Mouse (Mus musculus): ENCODE data around the gene Sh2d1a. TPM values are rescaled to one million over a fixed set of nuclear protein-coding genes. Genes with fewer than 3 reads are reported as not detected.

Sh2d1a gene
- polyA plus RNA-seq (2012) = not detected in 2 replicates

DNA sequence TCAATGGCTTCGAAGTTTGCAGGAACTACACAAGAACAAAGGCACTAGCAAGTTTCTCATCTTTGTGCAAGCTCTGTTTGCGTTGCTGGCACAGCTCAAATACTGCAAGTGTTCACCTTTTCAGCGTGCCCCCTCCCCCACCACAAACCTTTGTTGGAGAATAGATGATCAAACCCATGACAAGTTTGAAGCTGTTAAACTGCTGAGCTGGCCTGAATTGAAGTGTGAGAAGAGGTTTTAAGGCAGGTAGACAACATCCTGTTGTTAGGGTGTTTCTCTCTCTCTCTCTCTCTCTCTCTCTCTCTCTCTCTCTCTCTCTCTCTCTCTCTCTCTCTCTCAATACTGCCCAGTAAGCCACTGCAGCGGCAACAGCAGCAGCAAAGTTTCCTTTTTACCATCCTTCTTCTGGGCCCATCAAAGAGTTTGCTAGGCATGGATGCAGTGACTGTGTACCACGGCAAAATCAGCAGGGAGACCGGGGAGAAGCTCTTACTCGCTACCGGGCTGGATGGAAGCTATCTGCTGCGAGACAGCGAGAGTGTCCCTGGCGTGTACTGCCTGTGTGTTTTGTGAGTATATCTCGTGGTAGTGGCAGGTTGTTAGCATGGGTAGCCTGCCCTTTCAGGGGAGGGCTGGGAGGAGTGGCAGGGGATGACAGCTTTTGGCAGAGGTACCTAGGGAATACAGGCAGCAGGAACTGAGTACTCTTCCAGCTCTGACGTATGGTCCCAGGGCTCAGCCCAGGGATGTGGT, at the start of gene Sh2d1a:
Gene Sh2d1a, plus strand, starts transcription at position 163 of the 753 bp plus-strand sequence.
- Histone ChIP-seq H3K4me3 (replicated peaks) (no peak within 1 kb of the TSS), H3K27me3 (ENCODE audit: control insufficient read depth) (no peaks in the 10 kb centered on the region), H3K36me3 (ENCODE audit: control insufficient read depth) (no peaks in the 10 kb centered on the region), H3K4me1 (ENCODE audit: control insufficient read depth) (no peaks in the 10 kb centered on the region), H3K9me3 (ENCODE audit: control insufficient read depth, low read length) (no peaks in the 10 kb centered on the region; the same call in 1 of the 2 replicates)
- no peak for TF ChIP-seq GATA1 (IDR thresholded peaks at IDR 0.05; ENCODE audit: low read length)
- no peak for TF ChIP-seq TAL1 (IDR thresholded peaks at IDR 0.05; ENCODE audit: low read length)

- Histone ChIP-seq H3K9me3 (ENCODE audit: control insufficient read depth, low read length) (no peaks in the 10 kb centered on the region), H3K4me1 (ENCODE audit: control insufficient read depth) (no peaks in the 10 kb centered on the region), H3K4me3 (replicated peaks) (no peak overlapping the region), H3K27me3 (ENCODE audit: control insufficient read depth) (no peaks in the 10 kb centered on the region), H3K36me3 (ENCODE audit: control insufficient read depth) (no peaks in the 10 kb centered on the region)
- TF ChIP-seq GATA1 (IDR thresholded peaks at IDR 0.05; ENCODE audit: low read length) (no peak), TAL1 (IDR thresholded peaks at IDR 0.05; ENCODE audit: low read length) (no peak)
These were observed 49.3 kb upstream of the Sh2d1a start for GRCm38 (mm10) chrX:42453001-42453400.

GRCm38 (mm10) chrX:42454533-42454932, 47.7 kb upstream of the Sh2d1a start:
- no peaks in the 10 kb centered on the region for H3K9me3 ChIP-seq (ENCODE audit: control insufficient read depth, low read length)
- TF ChIP-seq TAL1 (IDR thresholded peaks at IDR 0.05; ENCODE audit: low read length) (no peak), GATA1 (IDR thresholded peaks at IDR 0.05; ENCODE audit: low read length) (no peak)

DNA sequence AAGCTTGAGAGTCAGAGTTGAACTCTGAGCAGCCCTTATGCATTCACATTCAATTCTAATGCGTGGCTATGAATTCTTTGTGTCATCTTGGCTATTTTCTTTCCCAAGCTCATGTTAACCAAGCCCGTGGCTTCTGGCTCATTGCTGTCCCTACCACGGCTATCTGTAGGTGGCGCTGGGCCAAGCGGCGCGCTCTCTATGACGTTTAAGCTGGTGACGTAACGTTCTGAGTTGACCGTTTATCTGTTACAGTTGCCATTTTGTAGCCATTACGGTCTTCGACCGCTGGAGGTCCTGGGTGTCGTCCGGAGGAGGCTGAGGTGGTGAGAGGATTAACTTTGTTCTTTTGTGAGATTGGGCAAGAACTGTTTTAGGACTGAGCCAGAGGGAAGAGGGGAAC, 12.8 kb upstream of the Sh2d1a start, which contains the start of gene Tex13c2:
Gene Tex13c2, plus strand, starts transcription at position 246 of the 400 bp plus-strand sequence.
- Histone ChIP-seq H3K36me3 (ENCODE audit: control insufficient read depth) (no peaks in the 10 kb centered on the region), H3K27me3 (ENCODE audit: control insufficient read depth) (no peaks in the 10 kb centered on the region), H3K9me3 (ENCODE audit: control insufficient read depth, low read length) (peaks cover 13% of the 10 kb centered on the region), H3K4me1 (ENCODE audit: control insufficient read depth) (no peaks in the 10 kb centered on the region), H3K4me3 (replicated peaks) (no peak within 1 kb of the TSS)
- TF ChIP-seq GATA1 (IDR thresholded peaks at IDR 0.05; ENCODE audit: low read length) = no peak
- TF ChIP-seq TAL1 (IDR thresholded peaks at IDR 0.05; ENCODE audit: low read length) = no peak

More at GRCm38 (mm10) chrX:42454533-42454932, 47.7 kb upstream of the Sh2d1a start:
- Histone ChIP-seq H3K4me1 (ENCODE audit: control insufficient read depth) (no peaks in the 10 kb centered on the region), H3K4me3 (replicated peaks) (no peak overlapping the region), H3K36me3 (ENCODE audit: control insufficient read depth) (no peaks in the 10 kb centered on the region), H3K27me3 (ENCODE audit: control insufficient read depth) (no peaks in the 10 kb centered on the region)

GRCm38 (mm10) chrX:42490336-42490735, 11.9 kb upstream of the Sh2d1a start:
- H3K4me1 ChIP-seq (ENCODE audit: control insufficient read depth) = no peaks in the 10 kb centered on the region
- no peak overlapping the region for H3K4me3 ChIP-seq (replicated peaks)
- H3K9me3 ChIP-seq (ENCODE audit: control insufficient read depth, low read length) = peaks cover 13% of the 10 kb centered on the region
- no peak for TF ChIP-seq TAL1 (IDR thresholded peaks at IDR 0.05; ENCODE audit: low read length)
- no peak for TF ChIP-seq GATA1 (IDR thresholded peaks at IDR 0.05; ENCODE audit: low read length)
- no peaks in the 10 kb centered on the region for H3K27me3 ChIP-seq (ENCODE audit: control insufficient read depth)
- no peaks in the 10 kb centered on the region for H3K36me3 ChIP-seq (ENCODE audit: control insufficient read depth)

GRCm38 (mm10) chrX:42500538-42500937, 1.7 kb upstream of the Sh2d1a start:
- no peaks in the 10 kb centered on the region; the same call in 1 of the 2 replicates for H3K9me3 ChIP-seq (ENCODE audit: control insufficient read depth, low read length)
- TF ChIP-seq GATA1 (IDR thresholded peaks at IDR 0.05; ENCODE audit: low read length) (no peak), TAL1 (IDR thresholded peaks at IDR 0.05; ENCODE audit: low read length) (no peak)
- no peaks in the 10 kb centered on the region for H3K27me3 ChIP-seq (ENCODE audit: control insufficient read depth)

DNA sequence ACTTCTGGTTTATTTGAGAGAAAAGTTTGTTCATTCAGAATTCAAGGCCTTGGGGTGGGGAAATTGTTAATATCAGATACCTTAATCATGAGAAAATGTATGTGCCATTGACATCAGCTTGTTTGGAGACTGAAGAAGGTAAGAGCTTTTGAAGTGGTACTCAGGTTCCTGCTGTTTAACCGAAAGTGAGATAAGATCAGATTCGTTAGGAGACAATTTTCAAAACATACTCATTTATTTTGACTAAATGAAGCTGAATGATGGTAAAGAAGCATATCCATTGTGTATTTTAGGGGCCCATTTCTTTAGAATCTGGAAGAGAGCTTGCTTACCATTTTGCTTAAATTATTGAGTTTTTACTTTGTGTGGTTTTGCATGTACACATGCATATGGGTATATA, 8.9 kb downstream of the Sh2d1a start:
- Histone ChIP-seq H3K27me3 (ENCODE audit: control insufficient read depth) (no peaks in the 10 kb centered on the region), H3K9me3 (ENCODE audit: control insufficient read depth, low read length) (no peaks in the 10 kb centered on the region), H3K36me3 (ENCODE audit: control insufficient read depth) (no peaks in the 10 kb centered on the region), H3K4me3 (replicated peaks) (no peak overlapping the region), H3K4me1 (ENCODE audit: control insufficient read depth) (no peaks in the 10 kb centered on the region)
- no peak for TF ChIP-seq TAL1 (IDR thresholded peaks at IDR 0.05; ENCODE audit: low read length)
- TF ChIP-seq GATA1 (IDR thresholded peaks at IDR 0.05; ENCODE audit: low read length) = no peak

More at GRCm38 (mm10) chrX:42500538-42500937, 1.7 kb upstream of the Sh2d1a start:
- Histone ChIP-seq H3K4me1 (ENCODE audit: control insufficient read depth) (no peaks in the 10 kb centered on the region), H3K4me3 (replicated peaks) (no peak overlapping the region), H3K36me3 (ENCODE audit: control insufficient read depth) (no peaks in the 10 kb centered on the region)

DNA sequence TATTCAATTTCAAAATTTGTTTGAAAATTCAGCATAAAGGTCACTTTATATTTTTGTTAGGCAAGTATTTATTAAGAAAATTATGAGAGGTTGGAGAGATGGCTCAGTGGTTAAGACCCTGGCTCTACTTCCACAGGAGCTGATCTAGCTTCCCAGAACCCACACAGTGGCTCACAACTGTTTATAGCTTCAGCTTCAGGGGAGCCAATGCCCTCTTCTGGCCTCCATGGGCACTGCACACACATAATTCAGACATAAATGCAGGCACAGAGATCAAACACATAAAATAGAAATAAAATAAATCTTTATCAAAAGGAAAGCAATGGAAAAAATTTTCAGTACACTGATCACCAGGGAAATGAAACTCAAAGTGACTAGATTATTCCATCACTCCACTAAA, 10.3 kb downstream of the Sh2d1a start:
- no peaks in the 10 kb centered on the region for H3K9me3 ChIP-seq (ENCODE audit: control insufficient read depth, low read length)
- TF ChIP-seq TAL1 (IDR thresholded peaks at IDR 0.05; ENCODE audit: low read length) = no peak
- TF ChIP-seq GATA1 (IDR thresholded peaks at IDR 0.05; ENCODE audit: low read length) = no peak
- H3K4me1 ChIP-seq (ENCODE audit: control insufficient read depth) = no peaks in the 10 kb centered on the region
- H3K36me3 ChIP-seq (ENCODE audit: control insufficient read depth) = no peaks in the 10 kb centered on the region
- H3K27me3 ChIP-seq (ENCODE audit: control insufficient read depth) = no peaks in the 10 kb centered on the region
- no peak overlapping the region for H3K4me3 ChIP-seq (replicated peaks)

- Histone ChIP-seq H3K27me3 (ENCODE audit: control insufficient read depth) (no peaks in the 10 kb centered on the region), H3K36me3 (ENCODE audit: control insufficient read depth) (no peaks in the 10 kb centered on the region), H3K4me1 (ENCODE audit: control insufficient read depth) (no peaks in the 10 kb centered on the region), H3K4me3 (replicated peaks) (no peak overlapping the region), H3K9me3 (ENCODE audit: control insufficient read depth, low read length) (no peaks in the 10 kb centered on the region)
- TF ChIP-seq GATA1 (IDR thresholded peaks at IDR 0.05; ENCODE audit: low read length) (no peak), TAL1 (IDR thresholded peaks at IDR 0.05; ENCODE audit: low read length) (no peak)
These were observed 20.6 kb downstream of the Sh2d1a start for GRCm38 (mm10) chrX:42522868-42523267.
